Mouse (Mus musculus) hindbrain, embryonic 15.5 days (tissue): Measurements from ENCODE around the gene Hps6. TPM values are rescaled to one million over a fixed set of nuclear protein-coding genes. Genes with fewer than 3 reads are reported as not detected.
A peak's percentile ranks its signal among the peaks of the same experiment; 100 is the strongest.

Experiments used
- ATAC-seq: fragments of 200-750 bp; cut with Nextera tagmentation; 2 replicates; pipeline ENCODE4 v1.8.0; 2017; ENCODE audit warnings: low read depth, moderate number of reproducible peaks, moderate TSS enrichment; ENCODE audit not compliant: low FRiP score
- H3K27ac ChIP-seq: fragments of 300-500 bp; sonication (generic); replicated peaks from 2 replicates; pipeline ENCODE4 v1.5.1; 2015; ENCODE audit warnings: mild to moderate bottlenecking, inconsistent platforms
- H3K27me3 ChIP-seq: fragments of 300-500 bp; sonication (generic); 2 replicates; pipeline ENCODE4 v1.6.1; 2015; ENCODE audit warnings: control low read depth, inconsistent platforms
- H3K36me3 ChIP-seq: fragments of 300-500 bp; sonication (generic); 2 replicates; pipeline ENCODE4 v1.6.1; 2015; ENCODE audit warnings: control low read depth, inconsistent platforms
- H3K4me1 ChIP-seq: fragments of 300-500 bp; sonication (generic); replicated peaks from 2 replicates; pipeline ENCODE4 v1.6.1; 2015; ENCODE audit warnings: control low read depth, inconsistent platforms
- H3K4me2 ChIP-seq: fragments of 300-500 bp; sonication (generic); 2 replicates; pipeline ENCODE4 v1.6.1; 2015; ENCODE audit warnings: moderate library complexity, mild to moderate bottlenecking, inconsistent platforms
- H3K4me3 ChIP-seq: fragments of 300-500 bp; sonication (generic); 2 replicates; pipeline ENCODE4 v1.5.1; 2015; ENCODE audit warnings: mild to moderate bottlenecking, inconsistent platforms
- H3K9ac ChIP-seq: fragments of 300-500 bp; sonication (generic); 2 replicates; pipeline ENCODE4 v1.6.1; 2015; ENCODE audit warnings: inconsistent platforms
- H3K9me3 ChIP-seq: fragments of 300-500 bp; sonication (generic); 2 replicates; pipeline ENCODE4 v1.6.1; 2016; ENCODE audit warnings: control low read depth, inconsistent platforms
- WGBS: fragments of 180-500 bp; shearing (Covaris S2); methylation state at CpG from one replicate; pipeline ENCODE4 v1.1.7; 2015; 5-methylcytosine and 5-hydroxymethylcytosine counted together
- polyA plus RNA-seq: library from polyadenylated mRNA; unstranded; fragments of >200 nt; fragmentation: Nextera tagmentation; extraction: Ambion mirVana; gene quantifications from 2 replicates; pipeline ENCODE4 v1.2.1, GENCODE M21; 2015

Gene Hps6
- polyA plus RNA-seq, 1 experiment from 2014 or later: 5.0 TPM

DNA sequence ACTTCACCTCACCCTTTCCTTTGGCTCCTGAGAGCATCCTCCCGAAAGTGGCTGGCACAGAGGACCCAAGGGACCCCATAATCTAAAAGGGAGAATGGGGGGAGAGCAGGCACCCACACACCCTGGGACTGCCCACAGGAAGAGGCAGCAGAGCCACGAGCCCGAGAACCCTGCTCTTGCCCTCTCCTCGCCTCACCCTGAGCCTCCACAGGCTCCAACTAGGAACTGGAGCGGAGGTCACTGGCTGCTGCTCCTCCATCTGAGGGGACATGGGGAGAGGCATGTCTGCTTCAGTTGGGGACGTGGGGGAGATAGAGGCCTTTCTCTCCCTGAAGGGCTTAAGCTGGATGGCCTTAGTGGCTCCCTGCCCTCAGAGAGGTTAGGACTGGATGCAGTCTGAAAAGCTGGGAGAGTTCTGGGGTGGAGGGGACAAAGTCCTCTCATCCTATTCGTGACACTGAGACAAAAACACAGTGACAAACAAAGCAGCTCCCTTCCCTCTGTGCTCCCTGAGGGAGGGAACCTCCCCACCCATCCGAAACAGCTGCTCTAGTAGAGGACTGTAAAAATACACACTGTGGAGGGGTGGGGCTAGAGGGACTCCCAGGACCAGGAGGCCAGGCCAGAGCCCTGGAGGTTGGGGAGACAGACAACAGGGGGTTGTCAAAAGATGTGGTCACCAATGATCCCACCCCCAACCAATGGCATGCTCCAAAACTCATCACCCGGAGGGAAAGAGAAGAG is 28.6 kb downstream of the Hps6 start:
- Histone ChIP-seq H3K9me3 (no peaks in the 10 kb centered on the region), H3K9ac (no peak overlapping the region), H3K4me2 (no peak overlapping the region), H3K4me3 (no peak overlapping the region), H3K27me3 (no peaks in the 10 kb centered on the region), H3K4me1 (peaks cover 9% of the 10 kb centered on the region), H3K36me3 (peaks cover 42% of the 10 kb centered on the region), H3K27ac (no peak overlapping the region)
- WGBS: 67% methylated on average over 9 of the region's 9 CpGs
- no peak for ATAC-seq

DNA sequence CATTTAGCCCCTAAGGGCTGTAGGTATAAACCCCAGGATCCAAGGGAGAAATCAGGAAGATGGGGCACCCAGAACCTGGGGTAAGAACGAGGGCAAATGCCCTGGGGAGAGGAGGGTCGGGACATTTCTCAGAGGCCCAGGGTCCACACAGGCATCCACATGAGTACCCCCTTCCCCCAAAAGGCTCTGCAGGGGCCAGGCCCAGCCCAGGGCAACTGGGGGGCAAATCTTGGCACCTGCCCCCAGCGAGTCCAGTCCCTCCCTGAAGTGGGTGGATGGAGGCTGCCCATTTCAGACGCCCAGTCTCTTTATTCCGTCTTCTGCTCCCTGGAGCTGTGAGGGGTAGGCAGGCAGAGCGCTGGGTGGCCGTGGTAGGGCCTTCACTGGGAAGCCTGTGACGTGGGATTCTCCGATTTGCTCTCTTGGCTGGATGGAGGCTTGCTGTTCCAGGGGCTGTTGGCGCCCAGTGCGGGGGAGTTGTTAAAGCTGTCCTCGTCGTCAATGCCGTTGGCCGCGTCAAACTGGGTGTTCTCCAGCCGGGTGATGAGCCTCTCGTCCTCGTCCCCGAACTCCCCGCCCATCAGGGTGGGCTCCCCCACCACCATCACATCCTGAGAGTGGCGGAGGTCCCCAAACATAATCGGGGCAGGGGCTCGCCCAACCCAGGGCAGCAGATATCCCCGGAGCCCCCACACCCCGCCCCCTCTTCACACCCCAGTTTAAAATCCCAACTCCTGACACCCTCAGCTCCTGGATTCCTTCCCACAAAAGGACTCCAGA is 29.6 kb downstream of the Hps6 start:
- ATAC-seq: no peak
- Histone ChIP-seq H3K9ac (no peak overlapping the region), H3K27ac (no peak overlapping the region), H3K9me3 (no peaks in the 10 kb centered on the region), H3K4me3 (no peak overlapping the region), H3K4me1 (peaks cover 19% of the 10 kb centered on the region), H3K27me3 (no peaks in the 10 kb centered on the region), H3K36me3 (peaks cover 42% of the 10 kb centered on the region), H3K4me2 (no peak overlapping the region)
- 83% methylated on average over 26 of the region's 26 CpGs for WGBS

- Histone ChIP-seq H3K4me2 (no peak overlapping the region), H3K9me3 (no peaks in the 10 kb centered on the region), H3K4me3 (no peak overlapping the region), H3K36me3 (peaks cover 42% of the 10 kb centered on the region), H3K27me3 (no peaks in the 10 kb centered on the region), H3K27ac (no peak overlapping the region), H3K9ac (no peak overlapping the region), H3K4me1 (peaks cover 29% of the 10 kb centered on the region)
- ATAC-seq: no peak
- WGBS: 91% methylated on average over 11 of the region's 11 CpGs
These were observed 30.6 kb downstream of the Hps6 start for GRCm38 (mm10) chr19:46033911-46034310.

GRCm38 (mm10) chr19:46035971-46036370 is 32.7 kb downstream of the Hps6 start:
- Histone ChIP-seq H3K27ac (no peak overlapping the region), H3K36me3 (peaks cover 42% of the 10 kb centered on the region), H3K9ac (no peak overlapping the region), H3K4me1 (peaks cover 42% of the 10 kb centered on the region), H3K4me2 (peak overlapping the region; percentile 96), H3K27me3 (no peaks in the 10 kb centered on the region), H3K9me3 (no peaks in the 10 kb centered on the region), H3K4me3 (no peak overlapping the region)
- no peak for ATAC-seq
- 87% methylated on average over 13 of the region's 13 CpGs for WGBS

DNA sequence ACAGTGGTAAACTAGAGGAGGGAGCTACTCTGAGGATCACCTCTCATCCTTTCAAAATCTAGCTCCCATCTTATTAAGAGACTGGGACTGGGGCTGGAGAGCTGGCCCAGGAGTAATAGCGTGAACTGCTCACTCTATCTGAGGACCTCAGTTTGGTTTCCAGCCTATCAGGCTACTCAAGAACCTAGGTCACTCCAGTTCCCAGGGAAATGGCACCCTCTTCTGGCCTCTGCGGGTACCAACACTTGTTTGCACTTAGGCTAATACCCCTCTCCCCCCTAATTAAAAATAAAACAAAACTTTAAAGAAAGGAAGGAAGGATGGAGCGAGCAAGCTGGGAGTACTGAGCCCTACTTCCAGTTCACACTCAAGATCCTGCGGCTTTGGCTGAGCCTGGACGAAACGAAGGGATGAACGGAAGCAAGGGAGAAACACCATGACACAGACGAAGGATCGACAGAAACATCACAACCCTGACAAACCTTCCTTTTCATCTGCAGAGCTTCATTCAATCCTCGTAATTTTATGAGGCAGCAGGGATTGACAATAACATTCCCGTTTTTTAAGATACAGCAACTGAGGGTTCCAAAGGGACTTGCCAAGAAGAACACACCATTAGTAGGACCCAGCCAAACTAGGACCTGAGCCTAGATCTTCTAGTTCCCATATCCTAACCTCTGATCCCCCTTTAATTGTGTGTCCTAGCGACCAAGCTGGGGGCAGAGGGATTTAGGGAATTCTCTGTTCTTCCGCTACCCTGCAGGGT is 33.4 kb downstream of the Hps6 start:
- H3K36me3 ChIP-seq: peaks cover 42% of the 10 kb centered on the region
- H3K4me1 ChIP-seq: peaks cover 49% of the 10 kb centered on the region
- 67% methylated on average over 13 of the region's 13 CpGs for WGBS
- peak overlapping the region; percentile 90 for H3K27ac ChIP-seq
- H3K4me2 ChIP-seq: peak overlapping the region; percentile 96
- no peaks in the 10 kb centered on the region for H3K9me3 ChIP-seq
- ATAC-seq: no peak
- H3K4me3 ChIP-seq: peak overlapping the region; percentile 78
- H3K9ac ChIP-seq: peak overlapping the region; percentile 86
- H3K27me3 ChIP-seq: no peaks in the 10 kb centered on the region

- peaks cover 56% of the 10 kb centered on the region for H3K4me1 ChIP-seq
- peak overlapping the region; percentile 86 for H3K9ac ChIP-seq
- no peaks in the 10 kb centered on the region for H3K27me3 ChIP-seq
- H3K9me3 ChIP-seq: no peaks in the 10 kb centered on the region
- H3K4me3 ChIP-seq: peak overlapping the region; percentile 78
- H3K4me2 ChIP-seq: peak overlapping the region; percentile 96
- no peak for ATAC-seq
- peaks cover 38% of the 10 kb centered on the region for H3K36me3 ChIP-seq
- H3K27ac ChIP-seq: peak overlapping the region; percentile 90
- WGBS: 17% methylated on average over 6 of the region's 6 CpGs
These were observed 34.1 kb downstream of the Hps6 start for GRCm38 (mm10) chr19:46037243-46037924.

DNA sequence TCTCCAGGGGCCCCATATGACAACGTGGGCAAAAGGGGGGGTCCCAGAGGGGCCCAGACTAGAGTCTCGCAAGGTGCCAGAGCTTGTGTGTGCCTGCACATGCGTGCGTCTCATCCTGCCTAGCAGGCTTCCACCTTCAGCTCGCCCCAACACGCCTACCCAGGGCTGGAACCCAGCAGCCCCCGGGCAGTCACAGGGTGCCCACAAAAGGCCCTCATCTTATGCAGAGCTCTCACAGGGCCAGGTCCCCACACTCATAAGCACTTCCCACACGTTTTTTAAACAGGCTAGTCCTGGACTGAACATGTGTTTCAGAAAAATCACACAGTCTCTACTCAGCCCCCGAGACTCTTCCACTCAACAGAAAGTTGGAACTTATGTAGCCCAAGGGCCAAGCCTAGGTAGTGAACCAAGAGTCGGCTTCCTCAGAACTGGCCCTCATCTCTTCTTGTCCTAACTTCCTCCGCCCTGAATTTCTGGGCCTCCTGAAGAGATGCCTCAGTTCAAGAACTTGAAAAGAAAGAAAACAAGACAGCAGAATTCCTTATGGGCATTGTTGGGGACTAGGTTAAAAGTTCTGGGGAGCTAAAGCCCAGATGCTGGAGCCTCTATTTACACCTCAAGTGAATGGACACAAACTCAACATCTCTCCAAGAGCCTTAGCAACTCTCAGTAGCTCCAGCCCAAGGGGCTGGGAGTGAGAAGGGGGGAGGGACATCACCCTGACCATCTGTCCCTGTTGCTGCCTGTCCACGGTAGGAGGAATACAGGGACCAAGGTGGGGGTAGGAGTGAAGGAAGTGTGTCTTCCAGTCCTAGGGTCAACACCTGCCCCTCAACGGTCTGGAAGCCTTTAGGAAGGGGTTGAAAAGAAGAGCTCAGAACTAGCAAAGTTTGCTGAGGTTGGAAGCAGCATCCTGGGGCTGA is 34.9 kb downstream of the Hps6 start:
- peak overlapping the region; percentile 86 for H3K9ac ChIP-seq
- no peaks in the 10 kb centered on the region for H3K9me3 ChIP-seq
- H3K4me3 ChIP-seq: peak overlapping the region; percentile 78
- H3K27me3 ChIP-seq: no peaks in the 10 kb centered on the region
- H3K36me3 ChIP-seq: peaks cover 30% of the 10 kb centered on the region
- WGBS: 4% methylated on average over 13 of the region's 13 CpGs
- ATAC-seq: no peak
- peak overlapping the region; percentile 90 for H3K27ac ChIP-seq
- peaks cover 64% of the 10 kb centered on the region for H3K4me1 ChIP-seq
- peak overlapping the region; percentile 96 for H3K4me2 ChIP-seq

GRCm38 (mm10) chr19:46038851-46039260 is 35.5 kb downstream of the Hps6 start:
- Histone ChIP-seq H3K9me3 (no peaks in the 10 kb centered on the region), H3K9ac (peak overlapping the region; percentile 86), H3K27me3 (no peaks in the 10 kb centered on the region), H3K36me3 (peaks cover 23% of the 10 kb centered on the region), H3K4me1 (peaks cover 71% of the 10 kb centered on the region), H3K4me3 (peak overlapping the region; percentile 78), H3K27ac (peak overlapping the region; percentile 90), H3K4me2 (peak overlapping the region; percentile 96)
- 2% methylated on average over 17 of the region's 17 CpGs for WGBS
- 0 out of 2 replicates have a peak, but pooled peaks have one; percentile 6 for ATAC-seq

DNA sequence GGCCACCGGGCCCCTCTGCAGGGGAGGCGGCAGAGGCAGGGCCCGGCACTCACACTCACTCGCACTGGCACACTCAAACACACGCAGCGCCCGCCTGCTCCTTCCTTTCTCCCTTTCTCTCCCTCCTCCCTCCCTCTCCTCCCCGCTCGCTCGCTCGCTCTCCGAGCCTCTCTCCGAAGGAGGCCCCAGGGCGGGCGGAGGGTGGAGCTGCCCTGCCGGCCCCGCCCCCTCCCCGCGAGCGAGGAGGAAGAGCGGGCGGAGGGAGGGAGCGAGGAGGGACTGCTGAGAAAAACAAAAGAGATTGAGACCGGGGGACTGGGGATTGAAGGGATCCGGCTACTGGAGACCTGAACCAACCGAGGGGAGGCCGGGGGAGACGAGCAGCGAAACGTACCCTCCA is 36.2 kb downstream of the Hps6 start:
- Histone ChIP-seq H3K36me3 (peaks cover 17% of the 10 kb centered on the region), H3K27ac (peak overlapping the region; percentile 90), H3K9me3 (no peaks in the 10 kb centered on the region), H3K4me2 (peak overlapping the region; percentile 96), H3K4me1 (peaks cover 76% of the 10 kb centered on the region), H3K9ac (peak overlapping the region; percentile 86), H3K4me3 (peak overlapping the region; percentile 78), H3K27me3 (no peaks in the 10 kb centered on the region)
- peak; percentile 72 for ATAC-seq
- WGBS: 1% methylated on average over 12 of the region's 30 CpGs

- 39% methylated on average over 14 of the region's 14 CpGs for WGBS
- Histone ChIP-seq H3K36me3 (peaks cover 8% of the 10 kb centered on the region), H3K4me2 (peak overlapping the region; percentile 96), H3K4me1 (peaks cover 76% of the 10 kb centered on the region), H3K27ac (peak overlapping the region; percentile 90), H3K9me3 (no peaks in the 10 kb centered on the region), H3K9ac (peak overlapping the region; percentile 86; the same call in 1 of the 2 replicates), H3K27me3 (no peaks in the 10 kb centered on the region), H3K4me3 (peak overlapping the region; percentile 78)
- no peak for ATAC-seq
These were observed 37.0 kb downstream of the Hps6 start for GRCm38 (mm10) chr19:46040149-46040902.
